Mouse (Mus musculus): ENCODE measurements around the gene Olfr742.

The Olfr742 gene

DNA sequence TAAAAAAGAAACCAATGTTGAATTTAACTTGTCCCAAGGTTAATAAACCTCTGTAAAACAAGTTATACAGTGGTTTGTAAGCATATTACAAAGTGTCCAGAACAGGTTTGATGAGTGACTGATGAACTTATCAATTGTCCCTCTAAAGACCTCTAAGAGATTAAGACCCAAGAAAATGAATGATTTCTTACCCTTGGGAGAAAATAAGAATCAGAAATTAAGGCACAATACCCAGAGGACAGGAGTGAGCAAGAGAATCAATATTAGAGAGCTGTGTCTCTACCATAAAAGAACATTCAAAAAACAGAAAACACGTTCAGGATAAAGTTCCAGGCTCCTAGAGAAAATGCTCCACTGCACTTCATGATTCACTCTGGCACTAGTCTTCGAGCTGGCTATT lies at the start of gene Olfr742:
TSS of gene Olfr742 (plus strand) at position 301 of the 400 bp plus-strand sequence.
- no peak for DNase-seq (ENCODE audit: low spot score)

- no peak for DNase-seq (ENCODE audit: low spot score)
These were observed 31.0 kb upstream of the Olfr742 start, which contains the start of gene Olfr741 for GRCm38 (mm10) chr14:50472438-50472837. TSS of gene Olfr741 (plus strand) at chr14:50472738.

DNA sequence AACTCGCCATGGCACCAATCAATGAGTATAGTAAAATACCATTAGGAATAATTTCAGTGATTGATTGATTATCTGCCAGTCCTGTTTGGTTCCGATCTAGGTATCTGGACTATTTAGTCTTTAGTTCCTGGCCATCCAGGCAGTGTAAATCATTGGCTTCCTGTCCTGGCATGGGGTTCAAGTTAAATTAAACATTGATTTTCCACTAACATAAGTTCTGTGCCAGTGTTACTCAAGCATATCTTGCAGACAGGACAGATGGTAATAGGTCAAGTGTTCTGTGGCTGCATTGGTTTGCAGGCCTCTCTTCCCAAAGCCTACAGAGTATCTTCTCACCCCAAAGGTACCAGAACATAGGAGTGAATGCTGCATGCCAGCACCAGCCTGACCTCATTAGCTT lies 25.0 kb upstream of the Olfr742 start:
- DNase-seq (ENCODE audit: low spot score), result no peak

DNA sequence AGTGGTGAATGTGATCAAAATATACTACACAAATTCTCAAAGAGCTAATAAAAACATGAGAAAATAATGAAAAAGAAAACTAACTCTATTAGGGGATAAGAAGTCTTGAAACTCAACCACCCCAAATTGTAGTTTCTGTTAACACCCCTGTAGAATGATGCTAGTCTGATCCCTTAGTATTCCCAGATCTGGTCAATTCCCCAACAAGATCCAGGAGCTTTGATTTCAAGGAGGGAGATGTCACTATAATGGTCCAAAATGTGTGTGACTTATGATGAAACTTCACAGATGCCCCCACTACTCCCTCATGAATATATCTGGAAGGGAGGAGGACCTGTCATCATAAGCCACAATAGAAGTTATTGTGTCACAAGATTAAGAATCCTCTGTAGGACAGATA lies 18.1 kb downstream of the Olfr742 start, which contains the start of gene Olfr743:
TSS of gene Olfr743 (plus strand) at position 301 of the 400 bp plus-strand sequence.
- no peak for DNase-seq (ENCODE audit: low spot score)

- DNase-seq (ENCODE audit: low spot score), result no peak
These were observed 49.3 kb downstream of the Olfr742 start for GRCm38 (mm10) chr14:50552734-50553133.

Measured in embryo, embryonic 10.5 days (tissue).